Mouse (Mus musculus): ENCODE measurements around the gene Trnp1. TPM values are rescaled to one million over a fixed set of nuclear protein-coding genes. Genes with fewer than 3 reads are reported as not detected.
A peak's percentile ranks its signal among the peaks of the same experiment; 100 is the strongest.

Trnp1 gene
- polyA plus RNA-seq, 1 experiment from 2014 or later: 3.7 TPM

- H3K27me3 ChIP-seq (replicated peaks): peaks cover 2% of the 10 kb centered on the region
- no peak overlapping the region for H3K27ac ChIP-seq
- H3K4me1 ChIP-seq: peaks cover 8% of the 10 kb centered on the region
- ATAC-seq (ENCODE audit: low FRiP score, low read depth): no peak
- H3K4me2 ChIP-seq (replicated peaks): no peak overlapping the region
- no peaks in the 10 kb centered on the region for H3K9me3 ChIP-seq
- WGBS: 56% methylated on average over 4 of the region's 4 CpGs
- H3K4me3 ChIP-seq: no peak overlapping the region
- no peak overlapping the region for H3K9ac ChIP-seq
- H3K36me3 ChIP-seq: no peaks in the 10 kb centered on the region
Measured at GRCm38 (mm10) chr4:133489489-133490245, 8.7 kb downstream of the Trnp1 start.

- Histone ChIP-seq H3K9me3 (no peaks in the 10 kb centered on the region), H3K9ac (no peak overlapping the region), H3K36me3 (no peaks in the 10 kb centered on the region), H3K27ac (no peak overlapping the region), H3K4me3 (no peak overlapping the region), H3K27me3 (replicated peaks) (peaks cover 3% of the 10 kb centered on the region; the same call in 1 of the 2 replicates), H3K4me1 (peaks cover 9% of the 10 kb centered on the region), H3K4me2 (replicated peaks) (no peak overlapping the region)
- no peak for ATAC-seq (ENCODE audit: low FRiP score, low read depth)
- WGBS: 84% methylated on average over 20 of the region's 20 CpGs
Measured at GRCm38 (mm10) chr4:133488619-133489392, 9.5 kb downstream of the Trnp1 start.

- WGBS: 96% methylated on average over 26 of the region's 26 CpGs
- H3K9ac ChIP-seq: no peak overlapping the region
- no peak overlapping the region for H3K27ac ChIP-seq
- ATAC-seq (ENCODE audit: low FRiP score, low read depth): no peak
- no peak overlapping the region for H3K4me3 ChIP-seq
- no peak overlapping the region for H3K4me2 ChIP-seq (replicated peaks)
- H3K9me3 ChIP-seq: no peaks in the 10 kb centered on the region
- H3K36me3 ChIP-seq: no peaks in the 10 kb centered on the region
- H3K4me1 ChIP-seq: peaks cover 9% of the 10 kb centered on the region
- H3K27me3 ChIP-seq (replicated peaks): peaks cover 13% of the 10 kb centered on the region
Measured at GRCm38 (mm10) chr4:133486673-133487357, 11.5 kb downstream of the Trnp1 start.

- WGBS: 88% methylated on average over 28 of the region's 28 CpGs
- Histone ChIP-seq H3K36me3 (no peaks in the 10 kb centered on the region), H3K9me3 (no peaks in the 10 kb centered on the region), H3K9ac (no peak overlapping the region), H3K27me3 (replicated peaks) (peaks cover 22% of the 10 kb centered on the region), H3K4me1 (peaks cover 9% of the 10 kb centered on the region), H3K4me2 (replicated peaks) (no peak overlapping the region), H3K4me3 (no peak overlapping the region), H3K27ac (no peak overlapping the region)
- no peak for ATAC-seq (ENCODE audit: low FRiP score, low read depth)
Measured at GRCm38 (mm10) chr4:133485691-133486425, 12.5 kb downstream of the Trnp1 start.

GRCm38 (mm10) chr4:133484266-133485025 is 13.9 kb downstream of the Trnp1 start:
- Histone ChIP-seq H3K4me1 (peaks cover 11% of the 10 kb centered on the region), H3K36me3 (no peaks in the 10 kb centered on the region), H3K27me3 (replicated peaks) (peaks cover 32% of the 10 kb centered on the region), H3K9me3 (no peaks in the 10 kb centered on the region), H3K9ac (0 out of 2 replicates have a peak overlapping the region, but pooled peaks have one; percentile 3), H3K4me3 (no peak overlapping the region), H3K4me2 (replicated peaks) (peak overlapping the region; percentile 24), H3K27ac (no peak overlapping the region)
- 15% methylated on average over 22 of the region's 22 CpGs for WGBS
- no peak for ATAC-seq (ENCODE audit: low FRiP score, low read depth)

- Histone ChIP-seq H3K27me3 (replicated peaks) (peaks cover 38% of the 10 kb centered on the region), H3K9ac (no peak overlapping the region), H3K27ac (no peak overlapping the region), H3K9me3 (no peaks in the 10 kb centered on the region), H3K36me3 (no peaks in the 10 kb centered on the region), H3K4me3 (no peak overlapping the region), H3K4me2 (replicated peaks) (no peak overlapping the region), H3K4me1 (peaks cover 10% of the 10 kb centered on the region)
- ATAC-seq (ENCODE audit: low FRiP score, low read depth): no peak
- 83% methylated on average over 3 of the region's 3 CpGs for WGBS
Measured at GRCm38 (mm10) chr4:133482479-133482878, 15.9 kb downstream of the Trnp1 start.

GRCm38 (mm10) chr4:133481488-133481887 is 16.9 kb downstream of the Trnp1 start:
- ATAC-seq (ENCODE audit: low FRiP score, low read depth): no peak
- Histone ChIP-seq H3K9me3 (no peaks in the 10 kb centered on the region), H3K9ac (no peak overlapping the region), H3K36me3 (no peaks in the 10 kb centered on the region), H3K27me3 (replicated peaks) (peaks cover 38% of the 10 kb centered on the region), H3K27ac (no peak overlapping the region), H3K4me2 (replicated peaks) (no peak overlapping the region), H3K4me3 (no peak overlapping the region), H3K4me1 (peaks cover 10% of the 10 kb centered on the region)
- 37% methylated on average over 4 of the region's 4 CpGs for WGBS

GRCm38 (mm10) chr4:133480754-133481153 is 17.6 kb downstream of the Trnp1 start:
- Histone ChIP-seq H3K4me1 (peaks cover 10% of the 10 kb centered on the region), H3K9me3 (no peaks in the 10 kb centered on the region), H3K9ac (no peak overlapping the region), H3K27ac (no peak overlapping the region), H3K4me3 (peak overlapping the region; percentile 40), H3K4me2 (replicated peaks) (peak overlapping the region; percentile 60), H3K36me3 (no peaks in the 10 kb centered on the region), H3K27me3 (replicated peaks) (peaks cover 38% of the 10 kb centered on the region)
- WGBS: 46% methylated on average over 6 of the region's 6 CpGs
- ATAC-seq (ENCODE audit: low FRiP score, low read depth): no peak

GRCm38 (mm10) chr4:133480185-133480537 is 18.2 kb downstream of the Trnp1 start:
- 5% methylated on average over 34 of the region's 34 CpGs for WGBS
- Histone ChIP-seq H3K27ac (no peak overlapping the region), H3K4me2 (replicated peaks) (peak overlapping the region; percentile 60)

GRCm38 (mm10) chr4:133479458-133480184 is 18.7 kb downstream of the Trnp1 start, which contains the start of gene Tent5b:
Gene Tent5b (plus strand): TSS chr4:133480132.
- no peaks in the 10 kb centered on the region for H3K9me3 ChIP-seq
- H3K4me1 ChIP-seq: peaks cover 10% of the 10 kb centered on the region
- ATAC-seq (ENCODE audit: low FRiP score, low read depth): peak; percentile 97
- H3K27me3 ChIP-seq (replicated peaks): peaks cover 37% of the 10 kb centered on the region
- H3K9ac ChIP-seq: no peak within 1 kb of the TSS; the same call in 1 of the 2 replicates
- peak within 1 kb of the TSS; percentile 60 for H3K4me2 ChIP-seq (replicated peaks)
- H3K27ac ChIP-seq: no peak within 1 kb of the TSS
- peak within 1 kb of the TSS; percentile 40 for H3K4me3 ChIP-seq
- H3K36me3 ChIP-seq: no peaks in the 10 kb centered on the region
- WGBS: 3% methylated on average over 29 of the region's 29 CpGs

More at GRCm38 (mm10) chr4:133480185-133480537, 18.2 kb downstream of the Trnp1 start:
- Histone ChIP-seq H3K9ac (no peak overlapping the region; the same call in 1 of the 2 replicates), H3K4me3 (peak overlapping the region; percentile 40), H3K4me1 (peaks cover 10% of the 10 kb centered on the region), H3K36me3 (no peaks in the 10 kb centered on the region), H3K9me3 (no peaks in the 10 kb centered on the region), H3K27me3 (replicated peaks) (peaks cover 38% of the 10 kb centered on the region)
- no peak for ATAC-seq (ENCODE audit: low FRiP score, low read depth)

Data from neural tube, embryonic 12.5 days (tissue).